Mouse (Mus musculus) embryonic fibroblast, embryonic 13.5 days (primary cell): ENCODE results near the gene Bub1. TPM values are rescaled to one million over a fixed set of nuclear protein-coding genes. Genes with fewer than 3 reads are reported as not detected.

Source experiments
- H3K27ac ChIP-seq: 2 replicates; pipeline ENCODE4 v1.5.1; 2012; ENCODE audit warnings: low read length, control low read depth, inconsistent platforms; ENCODE audit not compliant: insufficient read depth
- H3K4me1 ChIP-seq: 2 replicates; pipeline ENCODE4 v1.6.1; 2011; ENCODE audit warnings: low read length; ENCODE audit not compliant: control insufficient read depth, insufficient read depth
- H3K4me3 ChIP-seq: 2 replicates; pipeline ENCODE4 v1.5.1; 2011; ENCODE audit warnings: mild to moderate bottlenecking, control low read depth, low read length; ENCODE audit not compliant: insufficient read depth
- CTCF ChIP-seq: IDR thresholded peaks from 2 replicates; pipeline ENCODE4 v1.5.1; 2011; ENCODE audit warnings: mild to moderate bottlenecking, control low read depth, low read length, moderate library complexity, borderline replicate concordance; ENCODE audit not compliant: insufficient read depth
- POLR2A ChIP-seq: IDR thresholded peaks from 2 replicates; pipeline ENCODE4 v1.6.1; 2011; ENCODE audit warnings: low read depth, mild to moderate bottlenecking, control low read depth, low read length, moderate library complexity
- polyA plus RNA-seq: library from polyadenylated mRNA; stranded (reverse); fragments of >200 nt; gene quantifications from 2 replicates; pipeline ENCODE4 v1.2.4, GENCODE M21; 2011; ENCODE audit warnings: low read depth; ENCODE audit not compliant: missing spikeins, insufficient read length

Gene Bub1
- polyA plus RNA-seq, 1 experiment = 62.4 TPM

DNA sequence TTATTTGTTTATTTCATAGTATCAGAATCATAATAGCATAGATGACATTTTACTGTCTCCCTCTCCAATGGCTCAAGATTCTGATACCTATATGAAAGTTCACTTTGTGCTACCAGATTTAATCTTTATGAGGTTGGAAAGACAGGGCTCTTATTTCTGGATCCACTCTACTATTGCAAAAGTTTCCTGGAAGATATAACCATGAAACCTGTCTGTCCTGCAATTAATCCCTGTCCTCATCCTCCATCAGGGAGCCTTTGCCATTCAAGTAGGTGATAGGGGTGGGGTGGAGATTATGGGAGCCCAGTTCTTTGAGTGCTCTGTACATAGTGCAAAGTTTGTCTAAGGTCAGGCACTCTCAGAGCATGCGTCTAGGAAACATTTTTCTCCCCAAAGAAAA lies 9.7 kb upstream of the Bub1 start:
- H3K27ac ChIP-seq = no peak overlapping the region
- no peaks in the 10 kb centered on the region; the same call in 1 of the 2 replicates for H3K4me1 ChIP-seq
- no peak overlapping the region for H3K4me3 ChIP-seq
- TF ChIP-seq POLR2A (no peak), CTCF (no peak)

- TF ChIP-seq CTCF (no peak), POLR2A (no peak)
- Histone ChIP-seq H3K27ac (no peak overlapping the region), H3K4me1 (no peaks in the 10 kb centered on the region), H3K4me3 (no peak overlapping the region)
These were observed 7.8 kb upstream of the Bub1 start for GRCm38 (mm10) chr2:127839425-127839824.

GRCm38 (mm10) chr2:127838576-127838975 lies 6.9 kb upstream of the Bub1 start, which contains the start of gene Acoxl:
Gene Acoxl (plus strand): TSS chr2:127838876.
- Histone ChIP-seq H3K4me1 (no peaks in the 10 kb centered on the region), H3K27ac (no peak within 1 kb of the TSS), H3K4me3 (no peak within 1 kb of the TSS)
- TF ChIP-seq CTCF = no peak
- TF ChIP-seq POLR2A = no peak

DNA sequence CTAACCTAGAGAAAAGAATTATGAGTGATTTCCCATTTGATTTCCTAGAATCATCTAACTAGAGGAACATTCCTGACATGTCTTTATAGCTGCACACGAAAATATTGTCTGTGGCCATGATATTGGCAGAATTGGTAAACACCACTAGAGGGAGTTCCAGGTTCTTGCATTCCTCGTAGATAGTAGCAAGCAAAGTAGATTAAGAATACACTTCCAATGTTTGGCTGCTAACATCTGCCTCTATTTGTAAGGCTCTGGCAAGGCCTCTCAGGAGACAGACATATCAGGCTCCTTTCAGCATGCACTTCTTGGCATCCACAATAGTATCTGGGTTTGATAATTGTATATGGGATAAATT lies 1.1 kb upstream of the Bub1 start:
- no peaks in the 10 kb centered on the region for H3K4me1 ChIP-seq
- H3K4me3 ChIP-seq = no peak overlapping the region
- H3K27ac ChIP-seq = no peak overlapping the region
- TF ChIP-seq POLR2A (no peak), CTCF (no peak)

- H3K4me1 ChIP-seq = no peaks in the 10 kb centered on the region
- TF ChIP-seq POLR2A = no peak
- no peak for TF ChIP-seq CTCF
- H3K4me3 ChIP-seq = peak overlapping the region; percentile 23
- H3K27ac ChIP-seq = 0 out of 2 replicates have a peak overlapping the region, but pooled peaks have one; percentile 2
These were observed 603 bp upstream of the Bub1 start for GRCm38 (mm10) chr2:127832103-127832832.

- TF ChIP-seq CTCF (no peak), POLR2A (peak; percentile 88)
- H3K4me1 ChIP-seq = peaks cover 4% of the 10 kb centered on the region
- no peak within 1 kb of the TSS for H3K27ac ChIP-seq
- peak within 1 kb of the TSS; percentile 72 for H3K4me3 ChIP-seq
These were observed 39.6 kb downstream of the Bub1 start, which contains the start of gene Mtln for GRCm38 (mm10) chr2:127791919-127792603. Gene Mtln (minus strand): TSS chr2:127792488.

DNA sequence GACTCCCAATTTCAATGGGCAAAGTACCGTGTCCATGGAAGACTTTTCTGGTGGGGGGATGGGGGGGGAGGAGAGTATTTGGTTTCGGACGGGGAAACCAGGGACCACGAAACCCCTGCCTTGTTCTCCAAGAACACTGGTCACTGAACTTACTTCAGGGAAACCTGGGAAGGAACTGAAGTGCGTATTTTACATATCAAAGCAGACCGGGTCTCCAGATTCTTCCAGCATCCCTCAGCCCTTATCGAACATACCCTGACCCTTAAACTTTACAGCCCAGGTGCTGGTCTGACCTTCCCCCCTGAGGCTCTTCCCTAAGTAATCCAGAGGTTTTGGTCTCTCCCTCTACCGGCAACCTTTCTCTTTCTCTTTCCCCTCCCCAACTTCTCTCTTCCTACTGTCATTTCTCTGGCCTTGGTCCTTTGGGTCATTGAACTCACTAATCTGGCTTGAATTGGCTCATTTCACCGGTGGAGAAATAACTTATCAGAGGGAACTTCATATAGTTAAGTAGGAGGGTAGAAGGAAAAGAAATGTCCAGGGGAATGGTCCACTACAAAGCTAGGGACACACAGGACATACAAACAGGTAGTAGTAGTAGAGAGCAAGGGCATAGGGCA lies 41.9 kb downstream of the Bub1 start:
- Histone ChIP-seq H3K4me3 (no peak overlapping the region), H3K4me1 (peaks cover 4% of the 10 kb centered on the region), H3K27ac (no peak overlapping the region)

DNA sequence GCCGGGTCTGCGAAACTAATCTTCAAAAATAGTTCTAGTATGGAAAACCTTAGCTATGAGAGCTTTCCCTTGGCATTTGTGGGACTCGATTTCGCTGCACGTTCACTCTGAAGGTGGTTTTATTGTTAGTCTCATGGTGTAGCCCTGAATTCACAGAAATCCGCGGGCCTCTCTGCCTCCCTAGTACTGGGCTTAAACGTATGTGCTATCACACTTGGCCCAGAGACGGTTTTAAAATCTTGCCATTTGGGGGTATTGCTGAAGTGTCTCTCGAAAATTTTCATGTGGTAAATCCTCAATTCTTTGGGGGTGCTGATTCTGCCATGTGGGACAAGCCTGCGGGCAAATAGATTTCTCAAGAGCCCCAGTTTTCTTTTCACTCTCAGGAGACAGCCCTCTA lies 42.5 kb downstream of the Bub1 start:
- TF ChIP-seq POLR2A (no peak; the same call in 1 of the 2 replicates), CTCF (no peak)
- Histone ChIP-seq H3K27ac (peak overlapping the region; percentile 50), H3K4me1 (peaks cover 4% of the 10 kb centered on the region), H3K4me3 (peak overlapping the region; percentile 81)

More for the DNA sequence above, 41.9 kb downstream of the Bub1 start:
- TF ChIP-seq POLR2A (no peak), CTCF (no peak)

GRCm38 (mm10) chr2:127788440-127789116 lies 43.1 kb downstream of the Bub1 start, which contains the start of gene Nphp1:
Gene Nphp1 (minus strand): TSS chr2:127788897.
- peak within 1 kb of the TSS; percentile 50 for H3K27ac ChIP-seq
- no peak for TF ChIP-seq CTCF
- peak; percentile 57 for TF ChIP-seq POLR2A
- H3K4me1 ChIP-seq = peaks cover 4% of the 10 kb centered on the region
- H3K4me3 ChIP-seq = peak within 1 kb of the TSS; percentile 81
